Mouse (Mus musculus) liver, adult 2 months (tissue): ENCODE data around the gene Ccser2.

Source experiments
- CTCF ChIP-seq: fragments of 200-500 bp; IDR thresholded peaks from 2 replicates; pipeline ENCODE4 v1.5.1; 2011; ENCODE audit warnings: low read depth, low read length, control low read depth
- POLR2A ChIP-seq: fragments of 200-500 bp; IDR thresholded peaks from 2 replicates; pipeline ENCODE4 v1.6.1; 2011; ENCODE audit warnings: low read length, control low read depth; ENCODE audit not compliant: insufficient read depth; ENCODE audit errors: extremely low read depth

- TF ChIP-seq CTCF (no peak), POLR2A (no peak)
Observed at GRCm38 (mm10) chr14:36989784-36990183, 21.2 kb upstream of the Ccser2 start.
